Mouse (Mus musculus) ovary, postnatal 36 days (tissue): ENCODE data around the gene Galnt2.

ENCODE experiments used
- DNase-seq: peaks from one replicate; pipeline ENCODE4 v3.0.0; 2022; ENCODE audit warnings: low spot score, mixed read lengths

Gene Galnt2

GRCm38 (mm10) chr8:124231176-124231484 lies at the start of gene Galnt2:
Galnt2 (plus strand) TSS chr8:124231391.
- DNase-seq = peak; percentile 91

- no peak for DNase-seq
Observed at GRCm38 (mm10) chr8:124181751-124182150, 49.4 kb upstream of the Galnt2 start.

GRCm38 (mm10) chr8:124182224-124182623 lies 49.0 kb upstream of the Galnt2 start:
- peak; percentile 34 for DNase-seq

GRCm38 (mm10) chr8:124184078-124184477 lies 47.1 kb upstream of the Galnt2 start:
- no peak for DNase-seq

- no peak for DNase-seq
Observed at GRCm38 (mm10) chr8:124184507-124184906, 46.7 kb upstream of the Galnt2 start.

- DNase-seq = no peak
Observed at GRCm38 (mm10) chr8:124185081-124185480, 46.1 kb upstream of the Galnt2 start.

- no peak for DNase-seq
Observed at GRCm38 (mm10) chr8:124190388-124190787, 40.8 kb upstream of the Galnt2 start.

- DNase-seq = no peak
Observed at GRCm38 (mm10) chr8:124192242-124192641, 38.9 kb upstream of the Galnt2 start.

- no peak for DNase-seq
Observed at GRCm38 (mm10) chr8:124192976-124193375, 38.2 kb upstream of the Galnt2 start.

GRCm38 (mm10) chr8:124193992-124194391 lies 37.2 kb upstream of the Galnt2 start:
- DNase-seq = no peak

- DNase-seq = no peak
Observed at GRCm38 (mm10) chr8:124196195-124196594, 35.0 kb upstream of the Galnt2 start.

GRCm38 (mm10) chr8:124196797-124197196 lies 34.4 kb upstream of the Galnt2 start:
- no peak for DNase-seq

- no peak for DNase-seq
Observed at GRCm38 (mm10) chr8:124198230-124198629, 33.0 kb upstream of the Galnt2 start.

GRCm38 (mm10) chr8:124200400-124200799 lies 30.8 kb upstream of the Galnt2 start:
- peak; percentile 18 for DNase-seq

GRCm38 (mm10) chr8:124201706-124202105 lies 29.5 kb upstream of the Galnt2 start:
- no peak for DNase-seq

GRCm38 (mm10) chr8:124202895-124203294 lies 28.3 kb upstream of the Galnt2 start:
- no peak for DNase-seq

- DNase-seq = no peak
Observed at GRCm38 (mm10) chr8:124204001-124204601, 27.1 kb upstream of the Galnt2 start.

- DNase-seq = no peak
Observed at GRCm38 (mm10) chr8:124212148-124212547, 19.0 kb upstream of the Galnt2 start.

- DNase-seq = no peak
Observed at GRCm38 (mm10) chr8:124216951-124217350, 14.2 kb upstream of the Galnt2 start.

GRCm38 (mm10) chr8:124229883-124230282 lies 1.3 kb upstream of the Galnt2 start:
- DNase-seq = no peak

- no peak for DNase-seq
Observed at GRCm38 (mm10) chr8:124230496-124231175, 555 bp upstream of the Galnt2 start.

GRCm38 (mm10) chr8:124231485-124232279 lies 491 bp downstream of the Galnt2 start:
- no peak for DNase-seq

GRCm38 (mm10) chr8:124232280-124232600 lies 1.0 kb downstream of the Galnt2 start:
- no peak for DNase-seq
